Mouse (Mus musculus): ENCODE measurements around the gene Tent5c. TPM values are rescaled to one million over a fixed set of nuclear protein-coding genes. Genes with fewer than 3 reads are reported as not detected.

Gene Tent5c
- polyA plus RNA-seq, 1 experiment = 0.13 TPM

GRCm38 (mm10) chr3:100421354-100421753 lies 67.8 kb downstream of the Tent5c start:
- H3K4me2 ChIP-seq (ENCODE audit: low read depth) = no peak overlapping the region
- no peaks in the 10 kb centered on the region for H3K36me3 ChIP-seq (ENCODE audit: control insufficient read depth, insufficient read depth)
- no peak overlapping the region for H3K4me3 ChIP-seq
- TF ChIP-seq TCF12 (IDR thresholded peaks at IDR 0.05; ENCODE audit: insufficient read depth, poor library complexity, severe bottlenecking) (no peak), SRF (IDR thresholded peaks at IDR 0.05; ENCODE audit: control insufficient read depth, insufficient read length, low read depth) (no peak), E2F4 (IDR thresholded peaks at IDR 0.05; ENCODE audit: insufficient read depth) (no peak), MYOG (IDR thresholded peaks at IDR 0.05; ENCODE audit: control insufficient read depth in 1 of 3, insufficient read depth in 1 of 3, insufficient read length in 2 of 3, low read depth in 2 of 3) (no peak), REST (IDR thresholded peaks at IDR 0.05; ENCODE audit: insufficient read depth, insufficient read length) (no peak), MAX (IDR thresholded peaks at IDR 0.05; ENCODE audit: low read depth) (no peak), TCF3 (IDR thresholded peaks at IDR 0.05; ENCODE audit: insufficient read length, low read depth) (no peak), USF1 (IDR thresholded peaks at IDR 0.05; ENCODE audit: low read depth) (no peak), POLR2A (IDR thresholded peaks at IDR 0.05; ENCODE audit: insufficient read length, low read depth) (no peak), POLR2AphosphoS2 (IDR thresholded peaks at IDR 0.05; ENCODE audit: insufficient read length, low read depth) (no peak), CEBPB (IDR thresholded peaks at IDR 0.05; ENCODE audit: insufficient read depth, poor library complexity, severe bottlenecking) (no peak), MYOD1 (IDR thresholded peaks at IDR 0.05; ENCODE audit: control insufficient read depth in 1 of 3, insufficient read length in 2 of 3, low read depth in 2 of 3) (no peak)
- H3K27me3 ChIP-seq (ENCODE audit: control insufficient read depth, insufficient read depth, insufficient read length) = no peaks in the 10 kb centered on the region
- no peak overlapping the region for H3ac ChIP-seq (ENCODE audit: control insufficient read depth, insufficient read length)
- no peaks in the 10 kb centered on the region for H3K79me2 ChIP-seq (ENCODE audit: control insufficient read depth, insufficient read depth)

- H3K4me2 ChIP-seq (ENCODE audit: low read depth) = no peak overlapping the region
- TF ChIP-seq TCF12 (IDR thresholded peaks at IDR 0.05; ENCODE audit: insufficient read depth, poor library complexity, severe bottlenecking) (no peak), E2F4 (IDR thresholded peaks at IDR 0.05; ENCODE audit: insufficient read depth) (no peak), MYOG (IDR thresholded peaks at IDR 0.05; ENCODE audit: control insufficient read depth in 1 of 3, insufficient read depth in 1 of 3, insufficient read length in 2 of 3, low read depth in 2 of 3) (no peak), TCF3 (IDR thresholded peaks at IDR 0.05; ENCODE audit: insufficient read length, low read depth) (no peak), MYOD1 (IDR thresholded peaks at IDR 0.05; ENCODE audit: control insufficient read depth in 1 of 3, insufficient read length in 2 of 3, low read depth in 2 of 3) (no peak), USF1 (IDR thresholded peaks at IDR 0.05; ENCODE audit: low read depth) (no peak), POLR2A (IDR thresholded peaks at IDR 0.05; ENCODE audit: insufficient read length, low read depth) (no peak), POLR2AphosphoS2 (IDR thresholded peaks at IDR 0.05; ENCODE audit: insufficient read length, low read depth) (no peak), SRF (IDR thresholded peaks at IDR 0.05; ENCODE audit: control insufficient read depth, insufficient read length, low read depth) (no peak), CEBPB (IDR thresholded peaks at IDR 0.05; ENCODE audit: insufficient read depth, poor library complexity, severe bottlenecking) (no peak), MAX (IDR thresholded peaks at IDR 0.05; ENCODE audit: low read depth) (no peak)
- no peak overlapping the region for H3K4me3 ChIP-seq
- no peaks in the 10 kb centered on the region for H3K27me3 ChIP-seq (ENCODE audit: control insufficient read depth, insufficient read depth, insufficient read length)
- H3K36me3 ChIP-seq (ENCODE audit: control insufficient read depth, insufficient read depth) = no peaks in the 10 kb centered on the region
- no peak overlapping the region for H3ac ChIP-seq (ENCODE audit: control insufficient read depth, insufficient read length)
- no peaks in the 10 kb centered on the region for H3K79me2 ChIP-seq (ENCODE audit: control insufficient read depth, insufficient read depth)
These were observed 68.5 kb downstream of the Tent5c start for GRCm38 (mm10) chr3:100420691-100421056.

- no peaks in the 10 kb centered on the region for H3K27me3 ChIP-seq (ENCODE audit: control insufficient read depth, insufficient read depth, insufficient read length)
- H3K4me2 ChIP-seq (ENCODE audit: low read depth) = no peak overlapping the region
- TF ChIP-seq REST (IDR thresholded peaks at IDR 0.05; ENCODE audit: insufficient read depth, insufficient read length) (no peak), SRF (IDR thresholded peaks at IDR 0.05; ENCODE audit: control insufficient read depth, insufficient read length, low read depth) (no peak), TCF3 (IDR thresholded peaks at IDR 0.05; ENCODE audit: insufficient read length, low read depth) (no peak), TCF12 (IDR thresholded peaks at IDR 0.05; ENCODE audit: insufficient read depth, poor library complexity, severe bottlenecking) (no peak), USF1 (IDR thresholded peaks at IDR 0.05; ENCODE audit: low read depth) (no peak), CEBPB (IDR thresholded peaks at IDR 0.05; ENCODE audit: insufficient read depth, poor library complexity, severe bottlenecking) (no peak), MAX (IDR thresholded peaks at IDR 0.05; ENCODE audit: low read depth) (no peak), E2F4 (IDR thresholded peaks at IDR 0.05; ENCODE audit: insufficient read depth) (no peak)
- no peaks in the 10 kb centered on the region for H3K79me2 ChIP-seq (ENCODE audit: control insufficient read depth, insufficient read depth)
- H3K36me3 ChIP-seq (ENCODE audit: control insufficient read depth, insufficient read depth) = no peaks in the 10 kb centered on the region
- no peak overlapping the region for H3ac ChIP-seq (ENCODE audit: control insufficient read depth, insufficient read length)
- no peak overlapping the region for H3K4me3 ChIP-seq
These were observed 69.0 kb downstream of the Tent5c start for GRCm38 (mm10) chr3:100419962-100420690.

GRCm38 (mm10) chr3:100418387-100418786 lies 70.7 kb downstream of the Tent5c start:
- Histone ChIP-seq H3K36me3 (ENCODE audit: control insufficient read depth, insufficient read depth) (no peaks in the 10 kb centered on the region), H3K79me2 (ENCODE audit: control insufficient read depth, insufficient read depth) (no peaks in the 10 kb centered on the region), H3K27me3 (ENCODE audit: control insufficient read depth, insufficient read depth, insufficient read length) (no peaks in the 10 kb centered on the region), H3K4me2 (ENCODE audit: low read depth) (no peak overlapping the region), H3ac (ENCODE audit: control insufficient read depth, insufficient read length) (no peak overlapping the region), H3K4me3 (no peak overlapping the region)
- TF ChIP-seq POLR2AphosphoS2 (IDR thresholded peaks at IDR 0.05; ENCODE audit: insufficient read length, low read depth) (no peak), POLR2A (IDR thresholded peaks at IDR 0.05; ENCODE audit: insufficient read length, low read depth) (no peak), USF1 (IDR thresholded peaks at IDR 0.05; ENCODE audit: low read depth) (no peak), SRF (IDR thresholded peaks at IDR 0.05; ENCODE audit: control insufficient read depth, insufficient read length, low read depth) (no peak), E2F4 (IDR thresholded peaks at IDR 0.05; ENCODE audit: insufficient read depth) (no peak), MAX (IDR thresholded peaks at IDR 0.05; ENCODE audit: low read depth) (no peak), TCF3 (IDR thresholded peaks at IDR 0.05; ENCODE audit: insufficient read length, low read depth) (no peak)
